Mouse (Mus musculus) liver, embryonic 16.5 days (tissue): ENCODE results near the gene Rbpj. TPM values are rescaled to one million over a fixed set of nuclear protein-coding genes. Genes with fewer than 3 reads are reported as not detected.
A peak's percentile ranks its signal among the peaks of the same experiment; 100 is the strongest.

ENCODE experiments used
- ATAC-seq: fragments of 200-750 bp; cut with Nextera tagmentation; 2 replicates; pipeline ENCODE4 v1.8.0; 2017; ENCODE audit warnings: low read depth, mild to moderate bottlenecking, moderate number of reproducible peaks, moderate library complexity
- H3K27ac ChIP-seq: fragments of 300-500 bp; sonication (generic); 2 replicates; pipeline ENCODE4 v1.5.1; 2014; ENCODE audit warnings: mild to moderate bottlenecking, low read length
- H3K27me3 ChIP-seq: fragments of 300-500 bp; sonication (generic); 2 replicates; pipeline ENCODE4 v1.6.1; 2014; ENCODE audit warnings: low read depth, low read length, mixed read lengths; ENCODE audit not compliant: control insufficient read depth, insufficient read depth
- H3K36me3 ChIP-seq: fragments of 300-500 bp; sonication (generic); 2 replicates; pipeline ENCODE4 v1.6.1; 2014; ENCODE audit warnings: mild to moderate bottlenecking; ENCODE audit not compliant: control insufficient read depth, insufficient read depth
- H3K4me1 ChIP-seq: fragments of 300-500 bp; sonication (generic); 2 replicates; pipeline ENCODE4 v1.6.1; 2014; ENCODE audit warnings: low read depth, low read length, mixed read lengths; ENCODE audit not compliant: control insufficient read depth
- H3K4me2 ChIP-seq: fragments of 300-500 bp; sonication (generic); 2 replicates; pipeline ENCODE4 v1.6.1; 2014; ENCODE audit warnings: low read depth, low read length, mixed read lengths
- H3K4me3 ChIP-seq: fragments of 300-500 bp; sonication (generic); 2 replicates; pipeline ENCODE4 v1.5.1; 2014; ENCODE audit warnings: low read depth, mild to moderate bottlenecking, low read length
- H3K9ac ChIP-seq: fragments of 300-500 bp; sonication (generic); 2 replicates; pipeline ENCODE4 v1.6.1; 2014; ENCODE audit warnings: low read depth, low read length
- H3K9me3 ChIP-seq: fragments of 300-500 bp; sonication (generic); replicated peaks from 2 replicates; pipeline ENCODE4 v1.6.1; 2016; ENCODE audit warnings: low read length; ENCODE audit not compliant: control insufficient read depth
- WGBS: fragments of 180-500 bp; shearing (Covaris S2); extraction: QIAGEN DNeasy Blood & Tissue Kit; methylation state at CpG from one replicate; pipeline ENCODE4 v1.1.7; 2014; ENCODE audit not compliant: insufficient replicate concordance; 5-methylcytosine and 5-hydroxymethylcytosine counted together
- polyA plus RNA-seq: library from polyadenylated mRNA; unstranded; fragments of >200 nt; fragmentation: Nextera tagmentation; extraction: Ambion mirVana; gene quantifications from 2 replicates; pipeline ENCODE4 v1.2.1, GENCODE M21; 2015

Gene Rbpj
- polyA plus RNA-seq, 1 experiment from 2014 or later: 6.9 TPM

DNA sequence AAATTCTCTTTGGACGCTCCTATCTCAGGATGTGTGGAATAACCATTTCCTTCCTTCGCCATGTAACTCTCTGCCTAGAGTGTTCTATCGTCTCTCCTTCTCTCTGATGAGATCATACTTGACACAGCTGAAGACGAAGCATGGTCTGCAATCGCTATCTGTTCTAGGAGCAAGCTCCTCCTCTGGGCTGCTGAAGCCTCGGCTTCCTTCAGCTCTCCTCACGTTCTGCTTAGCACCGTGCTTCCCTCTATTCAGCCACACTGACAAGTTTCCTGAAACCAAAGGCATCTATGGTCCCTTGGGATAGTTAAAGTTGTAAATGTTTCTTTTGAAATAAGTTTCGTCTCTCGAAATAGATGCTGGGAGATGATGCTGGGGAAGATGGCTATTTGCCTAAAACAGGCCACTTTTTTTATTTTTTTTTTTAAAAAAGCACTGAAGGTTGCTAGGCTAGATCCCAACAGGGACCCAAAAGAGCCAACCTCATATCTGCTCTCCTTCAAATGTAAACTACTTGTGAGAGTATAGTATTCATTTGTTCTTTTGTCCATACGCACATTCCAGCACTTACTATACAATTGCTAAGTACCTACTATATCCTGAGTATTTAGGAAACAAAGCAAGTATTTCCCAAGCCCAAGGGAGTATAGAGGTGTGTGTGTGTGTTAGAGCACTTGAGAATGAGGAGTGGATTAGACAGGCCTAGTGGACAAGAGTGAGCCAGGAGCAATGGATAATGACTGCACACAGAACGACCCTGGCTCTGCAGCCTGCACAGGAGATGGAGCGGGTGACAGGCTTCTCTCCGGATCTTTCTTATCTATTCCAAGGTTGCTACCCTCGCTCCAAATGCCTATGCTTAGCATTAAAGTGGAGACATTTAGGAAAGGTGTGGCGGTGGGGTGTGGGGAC lies 726 bp downstream of the Rbpj start:
- Histone ChIP-seq H3K4me2 (no peak overlapping the region), H3K36me3 (no peaks in the 10 kb centered on the region), H3K4me3 (no peak overlapping the region), H3K27ac (no peak overlapping the region), H3K4me1 (no peaks in the 10 kb centered on the region; the same call in 1 of the 2 replicates), H3K27me3 (no peaks in the 10 kb centered on the region), H3K9me3 (no peaks in the 10 kb centered on the region), H3K9ac (no peak overlapping the region)
- no peak for ATAC-seq
- WGBS: 44% methylated on average over 16 of the region's 16 CpGs

DNA sequence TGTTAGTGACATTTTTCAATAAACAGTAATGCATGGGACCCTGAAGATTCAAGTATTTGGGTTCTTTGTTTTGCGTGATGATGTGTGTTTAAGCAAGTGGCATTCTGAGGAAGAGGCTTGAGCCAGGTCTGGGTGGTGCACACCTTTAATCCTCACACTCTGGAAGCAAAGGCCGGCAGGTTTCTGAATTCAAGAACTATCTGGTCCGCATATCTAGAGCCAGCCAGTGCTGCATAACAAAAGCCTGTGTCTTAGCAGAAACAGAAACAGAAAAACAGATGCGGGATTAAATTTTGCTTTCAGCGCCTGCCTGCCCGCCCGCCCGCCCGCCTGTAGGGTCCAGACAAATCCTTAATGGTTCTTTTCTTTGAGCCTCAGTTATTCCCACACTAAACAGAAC lies 1.6 kb downstream of the Rbpj start:
- WGBS: 62% methylated on average over 9 of the region's 9 CpGs

DNA sequence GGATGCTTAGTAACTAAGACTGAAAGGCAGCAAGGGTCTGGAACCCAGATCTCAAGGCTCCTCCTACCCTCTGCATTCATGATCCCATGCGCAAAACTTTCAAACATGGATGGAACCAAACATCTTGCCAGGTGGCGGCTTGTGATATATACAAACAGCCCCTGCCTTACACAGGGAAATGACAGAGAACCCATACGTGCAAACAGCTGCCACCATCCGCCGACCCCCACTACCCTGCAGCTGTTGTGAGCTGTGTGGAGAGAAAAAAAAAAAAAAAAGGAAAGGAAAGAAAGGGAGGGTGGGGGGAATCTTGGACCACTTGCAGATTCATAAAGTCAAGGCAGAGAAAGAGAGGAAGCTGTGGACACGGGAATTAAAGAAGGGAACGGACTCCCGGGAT lies 2.4 kb downstream of the Rbpj start:
- Histone ChIP-seq H3K4me1 (no peaks in the 10 kb centered on the region; the same call in 1 of the 2 replicates), H3K4me3 (no peak overlapping the region), H3K27ac (no peak overlapping the region), H3K9ac (no peak overlapping the region), H3K9me3 (no peaks in the 10 kb centered on the region), H3K27me3 (no peaks in the 10 kb centered on the region), H3K36me3 (no peaks in the 10 kb centered on the region), H3K4me2 (no peak overlapping the region)
- 36% methylated on average over 8 of the region's 8 CpGs for WGBS
- ATAC-seq: no peak

More for the DNA sequence above, 1.6 kb downstream of the Rbpj start:
- H3K9ac ChIP-seq: no peak overlapping the region
- H3K9me3 ChIP-seq: no peaks in the 10 kb centered on the region
- no peak overlapping the region for H3K4me3 ChIP-seq
- H3K36me3 ChIP-seq: no peaks in the 10 kb centered on the region
- H3K27me3 ChIP-seq: no peaks in the 10 kb centered on the region
- no peak overlapping the region for H3K4me2 ChIP-seq
- H3K27ac ChIP-seq: no peak overlapping the region
- no peaks in the 10 kb centered on the region; the same call in 1 of the 2 replicates for H3K4me1 ChIP-seq
- ATAC-seq: no peak

DNA sequence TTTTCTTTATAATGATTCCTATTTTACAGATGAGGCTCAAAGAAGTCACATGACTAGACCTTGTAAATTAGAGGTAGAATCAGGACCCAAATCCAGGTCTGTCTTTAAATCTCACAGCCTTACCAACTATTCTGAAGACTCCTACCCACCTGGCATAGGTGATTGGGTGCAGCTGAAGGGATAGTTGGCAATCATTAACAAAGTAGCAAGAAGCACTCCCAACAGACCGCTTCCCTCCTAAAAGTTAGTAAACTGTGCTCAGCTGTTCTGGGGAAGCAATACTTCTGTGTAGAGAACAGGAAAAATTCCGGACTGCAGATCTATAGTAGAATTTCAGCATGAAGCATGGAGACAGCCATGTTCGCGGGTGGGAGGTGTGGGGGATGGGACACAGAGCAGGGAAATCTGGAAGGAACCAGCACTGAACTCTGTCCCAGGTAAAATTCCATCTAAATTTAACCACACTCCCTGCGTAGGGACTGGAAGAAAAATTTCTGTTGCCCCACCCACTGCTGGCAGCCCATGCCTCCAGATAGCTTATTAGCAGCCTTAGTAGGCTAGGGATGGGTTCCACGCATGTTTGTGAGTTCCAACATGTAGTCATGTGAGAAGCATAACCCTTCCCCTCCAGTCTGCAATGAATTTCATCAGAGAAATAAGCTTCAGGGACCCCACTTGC lies 3.3 kb downstream of the Rbpj start:
- 51% methylated on average over 6 of the region's 6 CpGs for WGBS
- Histone ChIP-seq H3K27me3 (no peaks in the 10 kb centered on the region), H3K9me3 (no peaks in the 10 kb centered on the region), H3K27ac (no peak overlapping the region), H3K36me3 (no peaks in the 10 kb centered on the region), H3K4me1 (no peaks in the 10 kb centered on the region; the same call in 1 of the 2 replicates), H3K4me3 (no peak overlapping the region), H3K4me2 (peak overlapping the region; percentile 43), H3K9ac (no peak overlapping the region)
- ATAC-seq: no peak

DNA sequence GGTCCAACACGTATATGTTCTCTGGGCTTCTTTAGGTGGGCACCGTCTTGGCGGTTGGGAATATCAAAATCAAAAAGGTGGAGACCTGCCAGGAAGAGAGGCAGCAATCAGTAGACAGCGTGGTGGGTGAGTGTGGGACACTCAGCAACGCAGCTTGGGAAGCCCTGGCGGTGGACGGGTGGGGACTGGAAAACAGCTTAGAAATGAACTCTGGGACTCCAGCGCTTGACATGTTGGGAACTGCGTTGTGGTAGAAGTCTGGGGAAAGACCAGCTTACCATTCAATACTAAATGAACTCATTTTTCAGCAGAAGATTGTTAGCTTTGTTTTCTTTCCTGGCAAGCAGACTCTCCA lies 3.8 kb downstream of the Rbpj start:
- Histone ChIP-seq H3K36me3 (no peaks in the 10 kb centered on the region), H3K4me1 (no peaks in the 10 kb centered on the region; the same call in 1 of the 2 replicates), H3K27me3 (no peaks in the 10 kb centered on the region), H3K9ac (no peak overlapping the region), H3K9me3 (no peaks in the 10 kb centered on the region), H3K4me2 (peak overlapping the region; percentile 43), H3K4me3 (no peak overlapping the region), H3K27ac (no peak overlapping the region)
- WGBS: 46% methylated on average over 9 of the region's 9 CpGs
- no peak for ATAC-seq

DNA sequence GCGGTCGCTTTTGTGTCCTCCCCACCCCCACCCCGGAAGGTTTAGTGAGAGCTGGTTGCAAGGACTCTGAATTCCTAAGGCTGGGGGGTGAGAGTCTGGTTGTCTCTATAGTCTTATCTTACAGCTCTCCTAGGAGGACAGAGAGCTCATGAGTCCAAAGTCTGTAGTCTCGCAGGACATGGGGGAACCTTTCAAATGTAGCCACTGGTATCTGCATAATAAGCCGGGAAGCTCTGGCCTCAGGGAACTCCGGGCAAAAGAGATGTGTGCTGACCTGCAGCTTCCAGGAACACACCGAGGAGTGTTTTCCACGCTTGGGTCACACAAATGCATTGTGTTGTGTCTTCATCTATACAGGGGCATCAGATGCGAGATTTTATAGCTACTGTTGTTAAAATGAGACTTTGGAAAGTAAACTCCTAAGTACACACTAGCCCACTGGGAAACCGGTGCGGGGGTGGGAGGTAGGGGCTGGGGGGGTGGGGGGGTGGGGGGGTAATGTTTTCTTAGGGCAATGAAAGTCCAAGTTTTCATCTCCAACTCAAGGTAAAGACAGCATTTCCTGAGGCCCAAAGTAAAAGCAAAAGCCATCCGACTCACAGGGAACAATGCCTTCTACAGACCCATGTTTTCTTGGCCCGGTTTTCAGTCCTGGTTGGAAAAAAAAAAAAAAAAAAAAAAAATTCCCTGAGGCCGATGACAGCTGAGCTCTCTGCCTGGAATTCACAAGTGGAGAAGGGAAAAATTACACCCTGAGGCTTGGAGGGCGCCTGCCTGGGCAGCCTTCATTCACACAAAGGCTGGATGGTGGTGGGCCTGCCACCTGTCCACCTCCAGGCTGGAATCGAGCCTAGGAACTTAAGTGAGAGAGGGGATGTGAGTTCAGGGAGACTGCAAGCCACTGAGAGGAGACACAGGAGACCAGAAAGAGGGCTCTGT lies 4.5 kb downstream of the Rbpj start:
- no peak for ATAC-seq
- Histone ChIP-seq H3K27ac (no peak overlapping the region), H3K4me1 (no peaks in the 10 kb centered on the region; the same call in 1 of the 2 replicates), H3K27me3 (no peaks in the 10 kb centered on the region), H3K4me2 (peak overlapping the region; percentile 43), H3K4me3 (no peak overlapping the region), H3K9ac (no peak overlapping the region), H3K9me3 (no peaks in the 10 kb centered on the region), H3K36me3 (no peaks in the 10 kb centered on the region)
- whole genome bisulfite sequencing: 39% methylated on average over 16 of the region's 16 CpGs

DNA sequence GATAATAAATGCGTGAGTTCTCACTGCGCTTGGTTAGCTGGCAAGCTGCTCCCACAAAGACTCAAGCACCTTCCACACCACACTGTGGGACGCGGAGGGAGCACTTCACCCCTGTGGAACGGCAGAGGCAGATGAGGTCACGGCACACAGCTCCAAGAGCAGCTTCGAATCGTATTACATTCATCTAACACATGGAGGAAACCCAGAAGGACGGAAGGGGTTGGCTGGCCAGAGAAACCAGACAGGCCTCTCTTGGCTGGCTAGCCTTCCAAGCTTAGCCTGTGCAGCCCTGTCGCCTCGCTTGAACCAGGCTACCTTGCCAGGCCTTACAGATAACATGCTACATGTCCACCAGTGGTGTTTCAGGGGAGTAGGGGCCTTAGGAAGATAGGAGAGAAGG lies 6.5 kb downstream of the Rbpj start:
- no peak overlapping the region for H3K4me3 ChIP-seq
- H3K4me1 ChIP-seq: no peaks in the 10 kb centered on the region; the same call in 1 of the 2 replicates
- no peaks in the 10 kb centered on the region for H3K9me3 ChIP-seq
- H3K4me2 ChIP-seq: no peak overlapping the region
- no peak overlapping the region for H3K27ac ChIP-seq
- no peaks in the 10 kb centered on the region for H3K36me3 ChIP-seq
- H3K9ac ChIP-seq: no peak overlapping the region
- H3K27me3 ChIP-seq: no peaks in the 10 kb centered on the region
- ATAC-seq: no peak
- 79% methylated on average over 11 of the region's 11 CpGs for WGBS

DNA sequence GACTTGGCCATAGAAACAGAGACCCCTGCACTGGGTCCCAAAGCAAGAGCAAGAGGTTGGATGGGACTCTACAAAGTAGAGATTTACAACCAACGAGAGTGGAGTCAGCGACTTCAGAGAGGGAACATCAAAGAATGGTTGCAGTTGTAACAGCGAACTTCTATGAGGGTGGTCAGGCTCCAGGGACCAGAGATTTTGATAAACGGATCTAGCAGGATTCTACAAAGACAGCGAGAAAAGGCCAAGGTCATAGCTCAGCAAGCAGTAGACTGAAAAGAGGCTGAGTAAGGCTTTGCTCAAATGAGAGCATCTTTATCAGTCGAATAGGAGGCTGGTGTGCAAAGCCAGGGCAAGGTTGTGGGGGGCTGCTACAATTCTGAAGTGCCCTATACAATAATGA lies 13.2 kb downstream of the Rbpj start:
- Histone ChIP-seq H3K36me3 (no peaks in the 10 kb centered on the region), H3K9ac (no peak overlapping the region), H3K9me3 (no peaks in the 10 kb centered on the region), H3K4me2 (no peak overlapping the region), H3K4me1 (no peaks in the 10 kb centered on the region), H3K27me3 (no peaks in the 10 kb centered on the region), H3K4me3 (no peak overlapping the region), H3K27ac (no peak overlapping the region)
- WGBS: 65% methylated on average over 6 of the region's 6 CpGs
- no peak for ATAC-seq
